Mouse (Mus musculus): ENCODE data around the gene Acads. TPM values are rescaled to one million over a fixed set of nuclear protein-coding genes. Genes with fewer than 3 reads are reported as not detected.

Gene Acads
- polyA plus RNA-seq, 1 experiment: 60.2 TPM

DNA sequence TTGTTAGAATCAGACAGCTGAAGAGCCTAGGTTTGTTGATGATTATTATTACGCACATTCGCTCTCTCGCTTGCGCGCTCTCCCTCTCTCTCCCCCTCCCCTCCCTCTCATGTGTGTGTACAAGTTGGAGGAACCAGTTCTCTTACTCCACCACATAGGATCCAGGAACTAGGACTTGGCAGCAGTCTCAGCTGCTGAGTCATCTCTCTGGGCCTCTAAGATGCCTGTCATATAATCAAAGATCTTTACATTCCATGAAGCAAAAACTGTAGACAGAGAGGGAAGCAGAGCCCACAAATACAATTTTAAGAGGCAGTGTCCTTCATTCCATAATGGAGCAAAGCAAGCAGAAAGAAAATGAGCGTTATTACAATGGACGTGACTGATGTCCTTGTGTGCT, 47.0 kb downstream of the Acads start:
- no peak for DNase-seq (ENCODE audit: low spot score)

DNA sequence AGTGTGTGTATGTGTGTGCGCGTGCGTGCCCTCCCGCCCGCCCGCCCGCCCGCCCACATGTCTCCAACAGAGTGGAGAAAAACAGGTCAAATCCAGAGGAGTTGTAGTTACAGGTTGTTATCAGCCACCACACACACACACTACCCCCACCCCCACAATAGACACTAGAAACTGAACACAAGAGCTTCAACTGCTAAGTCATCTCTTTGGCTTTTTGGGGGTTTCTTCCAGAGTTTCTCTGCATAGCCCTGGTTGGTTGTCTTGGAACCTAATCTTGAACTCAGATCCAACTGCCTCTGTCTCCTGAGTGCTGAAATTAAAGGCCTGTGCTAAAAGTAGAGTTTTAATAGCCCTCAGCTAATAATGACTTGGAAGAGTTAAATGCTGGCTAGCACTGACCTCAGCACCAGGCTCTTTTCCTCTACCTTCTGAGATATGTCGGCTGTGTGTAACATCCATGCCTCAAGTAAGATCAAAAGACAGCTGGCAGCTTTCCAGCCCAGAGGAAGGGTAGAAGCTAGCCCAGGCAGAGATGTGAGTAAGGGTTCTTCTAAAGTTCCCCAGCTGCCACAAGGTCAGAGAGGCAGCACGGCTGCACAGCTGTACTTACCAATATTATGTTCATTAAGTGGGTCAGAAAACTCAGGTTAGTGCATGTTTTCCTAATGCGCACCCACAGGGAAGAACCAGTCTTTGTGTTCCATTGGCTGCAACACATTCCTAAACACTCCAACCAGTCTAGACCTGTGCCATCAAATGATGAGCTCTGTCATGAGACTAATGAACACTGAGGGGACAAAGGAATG, 47.8 kb downstream of the Acads start:
- no peak for DNase-seq (ENCODE audit: low spot score)

DNA sequence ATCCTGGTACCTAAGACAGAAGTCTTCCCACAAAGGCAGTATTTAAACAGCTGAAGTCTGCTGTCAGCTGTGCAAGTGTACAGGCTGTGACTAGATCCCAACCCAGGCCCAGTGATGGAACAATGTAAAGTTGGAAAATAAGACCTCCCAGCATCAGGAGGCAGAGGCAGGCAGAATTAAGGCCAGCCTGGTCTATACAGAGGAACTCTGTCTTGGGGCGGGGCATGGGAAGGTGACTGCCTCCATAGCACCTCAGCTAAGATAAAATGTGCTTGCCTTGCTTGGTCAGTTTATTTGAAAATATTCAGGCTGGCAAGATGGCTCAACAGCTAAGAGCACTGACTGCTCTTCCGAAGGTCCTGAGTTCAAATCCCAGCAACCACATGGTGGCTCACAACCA, 48.7 kb downstream of the Acads start:
- DNase-seq (ENCODE audit: low spot score): no peak

DNA sequence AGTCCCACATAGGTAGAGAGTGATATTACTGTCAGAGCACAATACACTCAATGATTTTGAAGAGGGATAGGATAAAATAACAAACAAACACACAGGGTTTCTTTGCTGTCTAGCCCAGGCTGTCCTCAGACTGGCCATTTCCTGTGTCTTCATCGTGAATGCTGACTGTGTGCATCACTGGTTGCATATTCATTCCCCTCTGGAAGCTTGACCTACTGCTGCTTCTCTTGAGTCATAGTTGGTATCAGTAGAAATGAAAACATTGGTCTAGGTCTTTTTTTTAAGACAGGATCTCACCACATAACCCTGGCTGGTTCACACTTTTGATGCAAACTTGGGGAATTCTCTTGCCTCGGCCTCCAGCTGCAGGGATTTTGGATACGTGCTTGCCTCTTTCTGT, 49.5 kb downstream of the Acads start:
- DNase-seq (ENCODE audit: low spot score): no peak

DNA sequence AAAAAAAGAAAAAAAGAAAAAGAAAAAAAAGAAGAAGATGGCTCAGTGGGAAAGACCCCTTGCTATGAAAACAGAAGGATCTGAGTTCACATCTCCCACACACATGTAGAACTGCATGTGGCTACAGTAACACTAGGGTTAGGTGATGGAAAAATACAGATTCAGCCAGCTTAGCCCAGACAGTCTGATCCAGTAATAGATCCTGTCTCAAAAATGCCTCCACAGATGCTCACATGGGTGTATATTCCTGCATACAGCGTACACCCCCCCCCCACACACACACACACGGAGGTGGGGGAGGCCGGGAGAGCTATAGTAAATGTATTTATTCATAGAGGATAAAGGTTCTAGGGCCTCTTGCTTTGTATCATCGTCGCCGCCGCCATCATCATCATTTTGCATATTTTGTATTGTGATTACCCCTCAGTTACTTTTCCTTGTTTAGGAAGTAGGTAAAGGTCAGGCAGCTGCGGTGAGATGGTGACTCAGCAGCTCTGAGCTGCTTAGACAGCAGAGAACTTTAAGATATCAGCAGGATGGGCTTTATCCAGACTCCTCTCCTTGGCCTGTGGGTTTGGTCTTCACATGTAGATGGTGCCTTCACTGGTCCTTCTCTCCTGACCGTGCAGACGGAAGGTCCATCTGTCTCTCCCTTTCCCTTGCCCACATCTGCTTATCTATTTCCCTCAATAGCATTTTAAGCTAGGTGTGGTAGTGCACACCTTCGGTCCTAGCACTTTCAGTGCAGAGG, 50.3 kb downstream of the Acads start:
- no peak for DNase-seq (ENCODE audit: low spot score)

DNA sequence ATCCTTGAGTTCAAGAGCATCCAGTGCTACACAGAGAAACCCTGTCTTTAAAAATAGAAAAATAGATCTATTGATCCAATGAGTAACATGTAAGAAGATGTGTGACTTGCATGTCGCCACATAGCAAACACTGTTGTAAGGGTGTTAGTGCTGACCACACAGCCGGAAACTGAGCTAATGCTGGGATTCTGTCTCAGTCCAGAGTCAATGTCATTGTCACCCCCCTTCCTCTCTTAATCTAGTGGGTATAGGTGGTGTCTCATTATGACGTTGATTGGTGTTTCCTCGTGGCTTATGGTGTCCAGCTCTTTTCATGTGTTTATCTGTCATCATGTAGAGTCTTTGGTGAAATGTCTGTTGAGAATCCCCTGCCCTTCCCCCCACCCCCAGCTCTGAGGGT, 52.9 kb downstream of the Acads start:
- DNase-seq (ENCODE audit: low spot score): no peak

DNA sequence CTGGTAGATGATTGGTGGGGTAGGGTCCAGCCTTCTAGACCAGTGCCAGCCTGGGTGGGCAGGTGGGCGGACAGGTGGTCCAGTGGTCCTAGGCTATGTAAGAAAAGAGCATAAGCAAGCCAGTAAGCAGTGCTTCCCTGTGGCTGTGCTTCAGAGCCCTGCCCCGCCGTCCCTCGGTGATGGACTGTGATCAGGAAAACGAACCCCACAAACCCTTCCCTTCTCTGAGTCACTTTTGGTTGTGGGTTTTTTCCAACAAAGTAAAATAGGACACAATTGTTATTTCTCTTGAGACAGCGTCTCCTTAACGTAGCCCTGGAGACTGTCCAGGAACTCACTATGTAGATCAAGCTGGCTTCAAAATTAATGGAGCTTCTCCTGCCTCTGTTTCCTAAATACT, 55.8 kb downstream of the Acads start:
- DNase-seq (ENCODE audit: low spot score): no peak

DNA sequence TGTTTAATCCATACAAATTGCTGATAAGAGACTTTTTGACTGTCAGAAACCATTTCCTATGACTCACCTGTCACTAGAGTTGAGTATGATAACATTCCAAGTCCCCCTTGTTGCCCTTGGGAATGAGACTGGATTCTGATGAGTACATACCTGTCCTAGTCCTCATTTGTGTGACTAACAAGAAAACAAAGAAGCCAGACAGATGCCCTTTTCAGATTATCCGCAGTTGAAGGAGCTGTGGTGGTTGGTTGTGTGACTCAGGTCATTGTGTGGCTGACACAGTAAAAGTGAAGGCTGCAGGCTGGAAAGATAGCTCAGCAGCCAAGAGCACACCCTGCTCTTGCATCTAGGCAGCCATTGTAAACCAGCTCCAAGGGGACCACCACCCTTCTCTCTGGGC, 56.6 kb downstream of the Acads start:
- DNase-seq (ENCODE audit: low spot score): no peak

DNA sequence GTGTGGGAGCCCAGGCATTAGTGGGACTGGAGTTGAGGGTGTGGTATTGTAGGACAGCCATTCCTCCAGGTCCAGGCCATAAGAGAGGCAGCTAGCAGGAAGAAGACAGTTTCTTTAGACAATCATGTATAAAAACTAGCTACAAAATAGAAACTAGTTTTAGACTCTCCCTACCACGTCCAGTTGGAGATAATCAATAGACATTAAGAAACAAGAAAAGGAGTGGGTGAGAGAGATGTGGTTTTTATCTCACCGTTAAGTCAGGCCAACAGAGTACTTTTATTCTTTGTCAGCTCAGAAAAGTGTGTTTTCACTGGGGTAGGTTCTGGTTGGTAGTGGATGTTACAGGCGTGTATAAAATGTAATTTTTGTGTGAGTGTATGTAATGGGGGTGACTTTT, 58.2 kb downstream of the Acads start:
- no peak for DNase-seq (ENCODE audit: low spot score)

Other genes with a start within 250 kb of the Acads start
- gene Oasl2, start 222.4 kb downstream of the Acads start, polyA plus RNA-seq (2012; rRNA removed): 30.2 and 36.0 TPM in 2 replicates
- gene Oasl1, start 196.1 kb downstream of the Acads start, polyA plus RNA-seq (2012; rRNA removed): 1.7 and 2.2 TPM in 2 replicates
- 36.2 and 37.4 TPM in 2 replicates for gene 2210016L21Rik, start 177.2 kb downstream of the Acads start, polyA plus RNA-seq (2012; rRNA removed)
- gene Hnf1a, start 148.3 kb downstream of the Acads start, polyA plus RNA-seq (2012; rRNA removed): 0.06 and 0.09 TPM in 2 replicates
- 62.5 and 63.9 TPM in 2 replicates for gene Sppl3, start 108.2 kb downstream of the Acads start, polyA plus RNA-seq (2012; rRNA removed)
- 0.23 TPM in 1 of 2 replicates, not detected in the other for gene Gm10401, start 21.1 kb downstream of the Acads start, polyA plus RNA-seq (2012; rRNA removed)
- gene Unc119b, start 15.6 kb upstream of the Acads start, polyA plus RNA-seq (2012; rRNA removed): 24.0 and 27.4 TPM in 2 replicates
- 82.1 and 95.2 TPM in 2 replicates for gene Mlec, start 38.8 kb upstream of the Acads start, polyA plus RNA-seq (2012; rRNA removed)
- 3.6 and 3.9 TPM in 2 replicates for gene Cabp1, start 75.0 kb upstream of the Acads start, polyA plus RNA-seq (2012; rRNA removed)
- 52.7 and 63.5 TPM in 2 replicates for gene Pop5, start 116.5 kb upstream of the Acads start, polyA plus RNA-seq (2012; rRNA removed)
- 144 and 157 TPM in 2 replicates for gene Rnf10, start 153.6 kb upstream of the Acads start, polyA plus RNA-seq (2012; rRNA removed)
- gene Coq5, start 160.3 kb upstream of the Acads start, polyA plus RNA-seq (2012; rRNA removed): 23.9 and 26.4 TPM in 2 replicates
- 565 and 747 TPM in 2 replicates for gene Dynll1, start 181.7 kb upstream of the Acads start, polyA plus RNA-seq (2012; rRNA removed)
- 56.7 and 60.4 TPM in 2 replicates for gene Srsf9, start 207.8 kb upstream of the Acads start, polyA plus RNA-seq (2012; rRNA removed)
- gene Gatc, start 221.8 kb upstream of the Acads start, polyA plus RNA-seq (2012; rRNA removed): 13.6 and 18.0 TPM in 2 replicates
- gene Triap1, start 221.9 kb upstream of the Acads start, polyA plus RNA-seq (2012; rRNA removed): 47.5 and 63.9 TPM in 2 replicates
- 940 and 1,078 TPM in 2 replicates for gene Cox6a1, start 229.6 kb upstream of the Acads start, polyA plus RNA-seq (2012; rRNA removed)

Data from urinary bladder, adult 2 months (tissue).